Mouse (Mus musculus) hindbrain, embryonic 11.5 days (tissue): ENCODE measurements at regions not wholly inside any gene's neighbourhood (a gene's known extent, or its start where the extent isn't known, plus 50 kb on each side); places are given as distances from the start of the nearest gene placed in this dataset.

Experiments
- ATAC-seq: fragments of 200-750 bp; cut with Nextera tagmentation; 2 replicates; pipeline ENCODE4 v1.8.0; 2017; ENCODE audit warnings: mild to moderate bottlenecking, moderate TSS enrichment, moderate library complexity; ENCODE audit not compliant: low FRiP score
- DNase-seq: peaks from one replicate; pipeline ENCODE4 v3.0.0-alpha.2; 2015; ENCODE audit warnings: low spot score
- H3K27ac ChIP-seq: fragments of 300-500 bp; sonication (generic); 2 replicates; pipeline ENCODE4 v1.5.1; 2014; ENCODE audit warnings: mild to moderate bottlenecking, low read depth, low read length
- H3K27me3 ChIP-seq: fragments of 300-500 bp; sonication (generic); 2 replicates; pipeline ENCODE4 v1.6.1; 2014; ENCODE audit warnings: mild to moderate bottlenecking, low read length, moderate library complexity, mixed read lengths; ENCODE audit not compliant: control insufficient read depth, insufficient read depth
- H3K36me3 ChIP-seq: fragments of 300-500 bp; sonication (generic); 2 replicates; pipeline ENCODE4 v1.6.1; 2014; ENCODE audit warnings: mild to moderate bottlenecking, low read length, moderate library complexity, mixed read lengths; ENCODE audit not compliant: control insufficient read depth, insufficient read depth
- H3K4me1 ChIP-seq: fragments of 300-500 bp; sonication (generic); replicated peaks from 2 replicates; pipeline ENCODE4 v1.6.1; 2014; ENCODE audit warnings: low read length, mixed read lengths; ENCODE audit not compliant: control insufficient read depth, insufficient read depth
- H3K4me2 ChIP-seq: fragments of 300-500 bp; sonication (generic); replicated peaks from 2 replicates; pipeline ENCODE4 v1.6.1; 2014; ENCODE audit warnings: mild to moderate bottlenecking, low read depth, low read length
- H3K4me3 ChIP-seq: fragments of 300-500 bp; sonication (generic); 2 replicates; pipeline ENCODE4 v1.5.1; 2014; ENCODE audit warnings: low read depth, low read length
- H3K9ac ChIP-seq: fragments of 300-500 bp; sonication (generic); 2 replicates; pipeline ENCODE4 v1.6.1; 2014; ENCODE audit warnings: low read depth, low read length
- H3K9me3 ChIP-seq: fragments of 300-500 bp; sonication (generic); 2 replicates; pipeline ENCODE4 v1.6.1; 2016; ENCODE audit warnings: low read length; ENCODE audit not compliant: control insufficient read depth
- WGBS: fragments of 180-500 bp; shearing (Covaris S2); extraction: QIAGEN DNeasy Blood & Tissue Kit; methylation state at CpG from one replicate; pipeline ENCODE4 v1.1.7; 2014; 5-methylcytosine and 5-hydroxymethylcytosine counted together

DNA sequence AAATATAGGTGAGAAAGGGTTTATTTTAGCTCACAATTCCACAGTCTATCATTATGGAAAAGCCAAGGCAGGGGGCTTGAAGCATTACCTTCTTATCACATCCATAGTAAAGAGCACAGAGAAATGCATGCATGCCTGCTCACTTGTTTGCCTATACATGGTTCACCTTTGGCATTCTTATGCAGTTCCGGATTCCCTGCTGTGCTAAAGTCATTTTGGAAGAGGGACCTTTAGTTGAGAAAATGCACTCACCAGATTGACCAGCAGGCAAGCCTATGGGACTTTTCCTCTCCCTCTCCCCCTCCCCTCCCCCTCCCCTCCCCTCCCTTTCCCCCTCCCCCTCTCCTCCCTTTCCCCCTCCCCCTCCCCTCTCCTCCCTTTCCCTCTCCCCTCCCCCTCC is 686.2 kb downstream of the Tmem132b start:
- 67% methylated on average over 1 of the region's 1 CpGs for WGBS
- Histone ChIP-seq H3K36me3 (no peaks in the 10 kb centered on the region), H3K4me3 (no peak overlapping the region), H3K4me1 (no peaks in the 10 kb centered on the region), H3K9me3 (no peaks in the 10 kb centered on the region), H3K27ac (no peak overlapping the region), H3K4me2 (no peak overlapping the region), H3K27me3 (no peaks in the 10 kb centered on the region), H3K9ac (no peak overlapping the region)
- DNase-seq (no peak), ATAC-seq (no peak)

DNA sequence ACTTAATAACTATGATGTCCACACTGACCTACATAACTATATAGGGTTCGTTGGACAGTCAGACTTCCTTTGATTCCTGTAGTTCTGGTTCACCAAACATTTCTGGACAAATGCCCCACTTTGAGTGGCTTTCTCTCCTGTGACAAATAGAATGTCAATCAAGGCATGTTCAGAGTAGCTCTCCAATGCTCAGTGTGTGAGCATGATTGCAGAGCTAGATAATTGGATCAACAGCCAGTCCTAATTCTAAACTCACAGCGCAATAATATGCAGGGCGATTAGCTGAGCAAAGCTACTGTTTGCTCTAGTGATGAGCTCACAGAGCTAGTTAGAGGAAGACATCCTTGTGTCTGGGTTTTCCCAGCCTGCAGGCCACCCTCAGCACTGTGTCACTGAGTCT is 692.1 kb downstream of the Tmem132b start:
- Histone ChIP-seq H3K9ac (no peak overlapping the region), H3K9me3 (no peaks in the 10 kb centered on the region), H3K4me3 (no peak overlapping the region), H3K4me1 (no peaks in the 10 kb centered on the region), H3K36me3 (no peaks in the 10 kb centered on the region), H3K27me3 (no peaks in the 10 kb centered on the region), H3K27ac (no peak overlapping the region), H3K4me2 (no peak overlapping the region)
- WGBS = 87% methylated on average over 3 of the region's 3 CpGs
- DNase-seq (no peak), ATAC-seq (no peak)

DNA sequence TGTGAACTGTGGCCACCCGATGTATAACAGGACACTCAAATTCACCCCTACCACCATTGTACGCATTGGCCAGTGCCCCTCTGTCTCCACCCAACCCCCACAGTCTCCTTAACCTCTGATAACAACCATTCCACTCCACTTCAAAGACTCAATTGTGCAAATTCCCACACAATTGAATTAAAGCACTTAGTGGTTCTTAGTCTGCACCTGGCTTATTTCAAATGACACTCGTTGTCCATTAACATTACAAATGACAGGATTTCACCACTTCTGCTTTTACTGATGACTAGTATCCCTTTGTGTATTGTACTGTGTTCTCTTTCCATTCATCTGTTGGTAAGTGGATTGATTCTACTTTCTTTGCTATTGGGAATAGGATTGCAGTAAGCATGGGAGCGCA is 699.2 kb downstream of the Tmem132b start:
- Histone ChIP-seq H3K27ac (no peak overlapping the region), H3K36me3 (no peaks in the 10 kb centered on the region), H3K4me3 (no peak overlapping the region), H3K4me1 (no peaks in the 10 kb centered on the region), H3K4me2 (no peak overlapping the region), H3K9ac (no peak overlapping the region), H3K9me3 (no peaks in the 10 kb centered on the region), H3K27me3 (no peaks in the 10 kb centered on the region)
- DNase-seq = no peak
- 73% methylated on average over 4 of the region's 4 CpGs for WGBS
- no peak for ATAC-seq

DNA sequence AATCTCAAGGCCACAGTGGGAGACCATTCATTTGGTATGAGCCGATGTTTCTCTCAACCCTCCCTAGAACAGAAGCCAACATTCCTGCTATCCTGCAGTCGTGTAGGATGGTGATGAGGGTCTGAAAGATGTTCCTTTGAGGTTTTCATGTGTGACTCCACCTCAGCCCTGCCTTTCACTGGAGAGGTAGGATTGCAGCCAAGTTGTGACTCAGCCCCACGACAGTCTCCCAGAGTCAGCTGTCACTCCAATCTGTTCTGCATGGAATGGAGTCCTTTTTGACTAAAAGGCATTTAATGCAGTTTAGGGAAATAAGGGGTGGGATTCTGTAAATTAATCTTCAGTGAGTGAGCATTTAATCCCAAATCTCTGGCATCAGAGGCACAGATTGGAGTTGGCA is 706.5 kb downstream of the Tmem132b start:
- no peaks in the 10 kb centered on the region for H3K36me3 ChIP-seq
- H3K4me3 ChIP-seq = no peak overlapping the region
- no peak for ATAC-seq
- H3K9ac ChIP-seq = no peak overlapping the region
- 76% methylated on average over 3 of the region's 3 CpGs for WGBS
- no peak for DNase-seq
- no peaks in the 10 kb centered on the region for H3K9me3 ChIP-seq
- H3K27me3 ChIP-seq = no peaks in the 10 kb centered on the region
- H3K4me1 ChIP-seq = no peaks in the 10 kb centered on the region
- no peak overlapping the region for H3K27ac ChIP-seq
- no peak overlapping the region for H3K4me2 ChIP-seq

DNA sequence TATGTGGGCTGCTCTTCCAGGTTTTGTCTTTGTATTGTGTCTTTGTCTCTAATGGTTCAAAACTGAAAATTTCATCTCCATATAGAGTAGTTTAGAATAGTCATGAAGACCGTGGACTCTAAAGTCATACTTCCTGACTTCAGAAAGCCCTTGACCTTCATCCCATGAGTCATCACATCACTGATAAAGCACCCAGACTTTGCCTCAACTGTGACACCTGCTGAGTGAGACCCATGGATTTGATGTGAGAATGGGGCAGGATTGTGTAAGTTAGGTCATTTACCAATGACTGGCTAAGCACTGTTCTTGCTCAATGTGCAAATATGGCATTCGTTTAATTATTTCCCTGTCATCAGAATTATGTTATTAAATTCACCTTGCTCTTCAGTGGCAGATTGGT is 714.2 kb downstream of the Tmem132b start:
- no peak for DNase-seq
- H3K4me2 ChIP-seq = no peak overlapping the region
- 92% methylated on average over 2 of the region's 2 CpGs for WGBS
- no peak overlapping the region for H3K9ac ChIP-seq
- H3K27ac ChIP-seq = no peak overlapping the region
- no peak overlapping the region for H3K4me3 ChIP-seq
- no peaks in the 10 kb centered on the region for H3K9me3 ChIP-seq
- H3K36me3 ChIP-seq = no peaks in the 10 kb centered on the region
- H3K27me3 ChIP-seq = no peaks in the 10 kb centered on the region
- ATAC-seq = no peak
- H3K4me1 ChIP-seq = no peaks in the 10 kb centered on the region

DNA sequence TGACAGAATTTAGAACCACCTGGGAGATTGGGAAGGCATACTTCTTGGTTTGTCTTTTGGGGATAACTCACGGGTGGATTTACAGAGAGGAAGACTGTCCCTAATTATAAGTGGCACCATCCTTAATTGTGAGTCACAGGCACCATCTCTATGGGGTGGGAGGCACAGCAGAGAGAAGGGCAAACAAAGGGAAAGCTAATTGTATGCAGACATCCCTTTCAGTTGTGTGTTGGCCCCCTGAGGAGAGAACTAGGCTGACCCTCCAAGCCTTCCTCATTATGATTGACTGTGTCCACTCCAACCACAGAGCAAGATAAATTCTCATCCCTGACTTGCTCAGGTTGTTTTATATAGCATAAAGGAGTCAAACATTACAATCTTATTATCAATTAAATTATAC is 718.8 kb downstream of the Tmem132b start:
- WGBS = 27% methylated on average over 1 of the region's 1 CpGs
- no peak overlapping the region for H3K9ac ChIP-seq
- no peak for ATAC-seq

DNA sequence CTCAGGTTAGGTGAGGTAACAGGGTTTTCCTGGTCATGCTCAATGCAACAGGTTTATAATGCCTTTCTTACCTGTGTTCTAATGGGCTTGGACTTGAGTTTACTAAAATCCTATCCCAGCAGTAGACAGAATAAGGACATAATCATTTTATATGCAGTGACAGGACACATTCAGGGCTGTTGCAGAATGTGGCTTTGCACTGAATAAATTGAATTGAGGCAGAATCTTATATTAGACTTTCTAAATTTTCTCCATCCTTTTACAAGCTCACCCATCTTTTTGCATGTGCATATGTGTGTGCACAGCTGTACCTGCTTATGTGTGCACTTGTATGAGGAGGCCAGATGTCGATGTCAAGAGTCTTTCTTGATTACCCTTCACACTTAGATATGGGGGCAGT is 723.1 kb downstream of the Tmem132b start:
- no peak for DNase-seq
- 75% methylated on average over 1 of the region's 1 CpGs for WGBS
- Histone ChIP-seq H3K9ac (no peak overlapping the region), H3K4me2 (no peak overlapping the region), H3K9me3 (no peaks in the 10 kb centered on the region), H3K27me3 (no peaks in the 10 kb centered on the region), H3K4me3 (no peak overlapping the region), H3K4me1 (no peaks in the 10 kb centered on the region), H3K27ac (no peak overlapping the region), H3K36me3 (no peaks in the 10 kb centered on the region)
- no peak for ATAC-seq

More for the DNA sequence above, 718.8 kb downstream of the Tmem132b start:
- Histone ChIP-seq H3K4me2 (no peak overlapping the region), H3K4me3 (no peak overlapping the region), H3K4me1 (no peaks in the 10 kb centered on the region), H3K36me3 (no peaks in the 10 kb centered on the region), H3K27ac (no peak overlapping the region), H3K9me3 (no peaks in the 10 kb centered on the region), H3K27me3 (no peaks in the 10 kb centered on the region)
- no peak for DNase-seq

DNA sequence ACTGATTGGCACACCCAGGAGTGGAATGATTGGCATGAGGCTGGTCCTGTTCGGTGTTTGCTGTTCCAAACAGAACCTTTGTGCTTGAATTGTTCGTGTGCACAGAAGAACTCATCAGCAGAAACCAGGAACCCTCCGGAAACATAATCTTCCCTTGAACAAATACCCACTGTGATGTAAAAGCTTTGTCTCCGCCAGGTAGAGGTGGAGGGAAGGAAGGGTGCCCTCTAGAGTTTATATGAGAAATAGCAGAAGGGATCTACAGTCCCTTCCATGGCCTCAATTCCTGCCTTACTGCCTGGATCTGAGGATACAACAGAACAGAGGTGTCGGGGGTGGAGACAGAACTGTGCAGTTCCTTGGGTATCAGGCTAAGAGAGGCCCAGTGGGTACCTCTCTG is 726.3 kb downstream of the Tmem132b start:
- Histone ChIP-seq H3K9me3 (no peaks in the 10 kb centered on the region), H3K27me3 (no peaks in the 10 kb centered on the region), H3K4me2 (no peak overlapping the region), H3K27ac (no peak overlapping the region), H3K9ac (no peak overlapping the region), H3K4me1 (no peaks in the 10 kb centered on the region), H3K36me3 (no peaks in the 10 kb centered on the region), H3K4me3 (no peak overlapping the region)
- DNase-seq (no peak), ATAC-seq (no peak)
- WGBS = 80% methylated on average over 5 of the region's 5 CpGs

DNA sequence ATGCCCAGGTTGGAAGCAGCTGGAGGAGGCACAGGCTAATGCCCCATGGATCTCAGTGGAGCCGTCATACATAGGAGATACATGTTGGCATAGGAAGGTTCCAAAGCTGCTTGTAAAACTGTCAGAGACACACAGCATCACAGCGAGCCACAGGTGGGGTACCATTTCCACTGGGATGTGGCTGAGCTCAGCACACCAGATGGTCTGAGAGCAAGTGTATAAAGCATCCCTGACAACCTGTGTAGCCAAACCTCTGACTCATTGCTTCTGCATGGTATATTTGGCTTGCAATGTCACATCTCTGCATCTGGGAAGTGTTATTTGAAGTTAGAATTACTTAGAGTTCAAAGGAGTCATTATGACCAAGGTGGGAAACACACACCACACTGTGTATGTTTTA is 734.9 kb downstream of the Tmem132b start:
- WGBS = 85% methylated on average over 2 of the region's 2 CpGs
- no peaks in the 10 kb centered on the region for H3K36me3 ChIP-seq
- no peak for ATAC-seq
- H3K27ac ChIP-seq = no peak overlapping the region
- no peaks in the 10 kb centered on the region for H3K4me1 ChIP-seq
- H3K27me3 ChIP-seq = no peaks in the 10 kb centered on the region
- no peaks in the 10 kb centered on the region for H3K9me3 ChIP-seq
- no peak overlapping the region for H3K4me3 ChIP-seq
- no peak overlapping the region for H3K9ac ChIP-seq
- H3K4me2 ChIP-seq = no peak overlapping the region
- no peak for DNase-seq
